Mouse (Mus musculus): ENCODE data around the gene Pcbp3.

DNA sequence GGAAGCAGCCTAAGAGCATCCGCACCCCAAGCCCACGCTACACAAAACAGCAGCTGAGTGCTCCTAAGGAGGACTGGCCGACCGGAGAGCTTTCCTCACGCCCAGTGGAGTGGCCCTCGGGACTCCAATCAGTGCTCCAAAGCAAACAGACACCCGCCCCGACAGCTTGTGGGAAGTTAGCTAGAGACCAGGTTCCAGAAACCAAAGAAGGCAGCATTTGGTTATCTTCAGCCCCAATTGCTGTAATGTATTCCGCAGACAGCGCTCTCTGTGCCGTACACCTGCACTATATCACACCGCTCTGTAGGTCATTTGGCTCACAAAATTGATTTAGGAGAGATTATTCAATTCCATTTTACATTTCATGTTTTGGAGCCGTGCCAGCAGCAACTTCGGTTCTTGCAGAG is 55.7 kb downstream of the Pcbp3 start:
- TF ChIP-seq GATA1 (IDR thresholded peaks at IDR 0.05; ENCODE audit: low read length): no peak
- TF ChIP-seq TAL1 (IDR thresholded peaks at IDR 0.05; ENCODE audit: low read length): no peak

All from erythroblast, embryonic 14.5 days (primary cell).